Mouse (Mus musculus): ENCODE measurements at regions not wholly inside any gene's neighbourhood (a gene's known extent, or its start where the extent isn't known, plus 50 kb on each side); places are given as distances from the start of the nearest gene placed in this dataset.

- 63% methylated on average over 7 of the region's 7 CpGs for WGBS
- Histone ChIP-seq H3K4me3 (ENCODE audit: insufficient read depth, low read depth, low read length) (no peak overlapping the region), H3K27ac (ENCODE audit: insufficient read depth, low read depth, low read length) (no peak overlapping the region), H3K4me1 (ENCODE audit: control insufficient read depth, insufficient read depth, low read length) (peaks cover 14% of the 10 kb centered on the region)
- TF ChIP-seq CTCF (IDR thresholded peaks at IDR 0.05; ENCODE audit: insufficient read depth, low read depth, low read length) = no peak
- TF ChIP-seq POLR2A (IDR thresholded peaks at IDR 0.05; ENCODE audit: insufficient read depth, low read depth, low read length) = no peak
Observed at GRCm38 (mm10) chr17:45794926-45795325, 61.3 kb upstream of the 1600014C23Rik start.

- H3K4me1 ChIP-seq (ENCODE audit: control insufficient read depth, insufficient read depth, low read length) = no peaks in the 10 kb centered on the region
- H3K27ac ChIP-seq (ENCODE audit: insufficient read depth, low read depth, low read length) = no peak overlapping the region
- H3K4me3 ChIP-seq (ENCODE audit: insufficient read depth, low read depth, low read length) = no peak overlapping the region
- TF ChIP-seq CTCF (IDR thresholded peaks at IDR 0.05; ENCODE audit: insufficient read depth, low read depth, low read length) = no peak
- no peak for TF ChIP-seq POLR2A (IDR thresholded peaks at IDR 0.05; ENCODE audit: insufficient read depth, low read depth, low read length)
- 85% methylated on average over 8 of the region's 8 CpGs for WGBS
Observed at GRCm38 (mm10) chr17:45790959-45791520, 57.4 kb upstream of the 1600014C23Rik start.

GRCm38 (mm10) chr17:45789777-45790176 lies 56.1 kb upstream of the 1600014C23Rik start:
- Histone ChIP-seq H3K4me3 (ENCODE audit: insufficient read depth, low read depth, low read length) (no peak overlapping the region), H3K4me1 (ENCODE audit: control insufficient read depth, insufficient read depth, low read length) (no peaks in the 10 kb centered on the region), H3K27ac (ENCODE audit: insufficient read depth, low read depth, low read length) (no peak overlapping the region)
- TF ChIP-seq CTCF (IDR thresholded peaks at IDR 0.05; ENCODE audit: insufficient read depth, low read depth, low read length) (no peak), POLR2A (IDR thresholded peaks at IDR 0.05; ENCODE audit: insufficient read depth, low read depth, low read length) (no peak)
- 53% methylated on average over 6 of the region's 6 CpGs for WGBS

- TF ChIP-seq CTCF (IDR thresholded peaks at IDR 0.05; ENCODE audit: insufficient read depth, low read depth, low read length) (no peak), POLR2A (IDR thresholded peaks at IDR 0.05; ENCODE audit: insufficient read depth, low read depth, low read length) (no peak)
- H3K4me1 ChIP-seq (ENCODE audit: control insufficient read depth, insufficient read depth, low read length) = no peaks in the 10 kb centered on the region
- 80% methylated on average over 10 of the region's 10 CpGs for WGBS
- no peak overlapping the region for H3K27ac ChIP-seq (ENCODE audit: insufficient read depth, low read depth, low read length)
- H3K4me3 ChIP-seq (ENCODE audit: insufficient read depth, low read depth, low read length) = no peak overlapping the region
Observed at GRCm38 (mm10) chr17:45784905-45785304, 51.3 kb upstream of the 1600014C23Rik start.

- 95% methylated on average over 5 of the region's 5 CpGs for WGBS
- Histone ChIP-seq H3K4me3 (ENCODE audit: insufficient read depth, low read depth, low read length) (no peak overlapping the region), H3K4me1 (ENCODE audit: control insufficient read depth, insufficient read depth, low read length) (no peaks in the 10 kb centered on the region), H3K27ac (ENCODE audit: insufficient read depth, low read depth, low read length) (no peak overlapping the region)
- TF ChIP-seq CTCF (IDR thresholded peaks at IDR 0.05; ENCODE audit: insufficient read depth, low read depth, low read length) = no peak
- no peak for TF ChIP-seq POLR2A (IDR thresholded peaks at IDR 0.05; ENCODE audit: insufficient read depth, low read depth, low read length)
Observed at GRCm38 (mm10) chr17:45784496-45784895, 50.9 kb upstream of the 1600014C23Rik start.
